Mouse (Mus musculus): ENCODE data around the gene Prkcsh.

The Prkcsh gene

GRCm38 (mm10) chr9:21988421-21989101, 14.0 kb upstream of the Prkcsh start:
- DNase-seq: no peak

- no peak for DNase-seq
Observed at GRCm38 (mm10) chr9:21989230-21990110, 13.1 kb upstream of the Prkcsh start, which contains the start of gene Rgl3. Gene Rgl3 (minus strand): TSS chr9:21989446.

GRCm38 (mm10) chr9:21992227-21992626, 10.4 kb upstream of the Prkcsh start:
- no peak for DNase-seq

- no peak for DNase-seq
Observed at GRCm38 (mm10) chr9:21996178-21996867, 6.3 kb upstream of the Prkcsh start.

- no peak for DNase-seq
Observed at GRCm38 (mm10) chr9:22000296-22000695, 2.3 kb upstream of the Prkcsh start.

- DNase-seq: no peak
Observed at GRCm38 (mm10) chr9:22001633-22002032, 973 bp upstream of the Prkcsh start.

- DNase-seq: peak; percentile 57
Observed at GRCm38 (mm10) chr9:22003163-22003554, 553 bp downstream of the Prkcsh start.

- DNase-seq: no peak
Observed at GRCm38 (mm10) chr9:22004546-22004945, 1.9 kb downstream of the Prkcsh start.

- no peak for DNase-seq
Observed at GRCm38 (mm10) chr9:22011055-22011454, 8.4 kb downstream of the Prkcsh start.

GRCm38 (mm10) chr9:22012731-22013130, 10.1 kb downstream of the Prkcsh start:
- DNase-seq: no peak

GRCm38 (mm10) chr9:22016245-22016644, 13.6 kb downstream of the Prkcsh start:
- no peak for DNase-seq

- no peak for DNase-seq
Observed at GRCm38 (mm10) chr9:22017208-22017825, 14.7 kb downstream of the Prkcsh start.

- DNase-seq: peak; percentile 26
Observed at GRCm38 (mm10) chr9:22024592-22024991, 22.0 kb downstream of the Prkcsh start.

- DNase-seq: no peak
Observed at GRCm38 (mm10) chr9:22028467-22028866, 25.9 kb downstream of the Prkcsh start.

- no peak for DNase-seq
Observed at GRCm38 (mm10) chr9:22030386-22030785, 27.8 kb downstream of the Prkcsh start.

GRCm38 (mm10) chr9:22035300-22036044, 32.9 kb downstream of the Prkcsh start:
- DNase-seq: no peak

GRCm38 (mm10) chr9:22037826-22038225, 35.2 kb downstream of the Prkcsh start:
- DNase-seq: no peak

GRCm38 (mm10) chr9:22041832-22042231, 39.2 kb downstream of the Prkcsh start:
- DNase-seq: no peak

GRCm38 (mm10) chr9:22047329-22047728, 44.7 kb downstream of the Prkcsh start:
- no peak for DNase-seq

- DNase-seq: no peak
Observed at GRCm38 (mm10) chr9:22049315-22049714, 46.7 kb downstream of the Prkcsh start.

GRCm38 (mm10) chr9:22049721-22050270, 47.2 kb downstream of the Prkcsh start:
- DNase-seq: no peak

GRCm38 (mm10) chr9:22050351-22050889, 47.8 kb downstream of the Prkcsh start:
- DNase-seq: peak; percentile 88

All from liver (tissue).